Mouse (Mus musculus) thymus, postnatal 4 days (tissue): ENCODE results near the gene Serpina6.
"Not testable (repeated sequence)": the region's sequence is repeated elsewhere in the genome, so short reads cannot be mapped to it uniquely, and the experiment has no call there.

ENCODE experiments used
- DNase-seq: peaks from one replicate; pipeline ENCODE4 v3.0.0; 2021

Serpina6 gene

DNA sequence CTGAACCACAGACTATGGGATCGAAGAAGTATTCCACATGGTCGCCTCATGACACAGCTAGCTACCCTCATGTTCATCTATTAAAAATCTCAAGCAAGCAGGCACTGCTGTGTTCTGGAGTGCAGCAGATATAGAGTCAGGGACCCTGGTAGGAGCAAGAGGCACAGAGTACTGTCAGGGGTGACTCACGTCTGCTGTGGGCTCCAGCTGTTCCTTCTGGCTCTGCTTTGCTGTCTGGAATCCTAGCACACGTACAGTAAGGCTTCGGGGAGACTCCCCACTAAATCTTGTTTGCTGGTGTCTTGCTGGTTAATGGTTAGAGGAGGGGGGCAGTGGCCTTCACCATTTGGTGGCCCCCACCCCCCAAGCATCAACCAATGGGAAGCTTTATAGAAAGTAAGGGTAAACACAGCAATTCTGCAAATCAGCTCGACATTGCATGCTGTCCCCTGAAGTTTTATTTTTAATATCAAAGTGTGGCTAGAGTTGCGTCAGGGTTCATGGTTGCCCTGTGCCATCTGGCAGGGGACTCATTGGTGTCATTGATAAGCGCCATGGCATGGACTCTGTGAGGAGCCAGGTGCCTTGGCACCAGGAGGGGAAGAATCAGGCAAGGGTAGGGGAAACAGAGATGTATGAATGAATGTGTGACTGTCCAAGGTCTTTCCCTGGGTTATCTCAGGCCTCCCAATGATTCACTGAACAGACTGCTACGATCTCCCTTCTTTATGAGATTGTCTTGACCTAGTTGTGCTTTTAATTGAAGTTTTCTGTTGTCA is at the start of gene Serpina6:
Gene Serpina6 (minus strand): TSS at position 365 of the 779 bp plus-strand sequence.
- DNase-seq: no peak

DNA sequence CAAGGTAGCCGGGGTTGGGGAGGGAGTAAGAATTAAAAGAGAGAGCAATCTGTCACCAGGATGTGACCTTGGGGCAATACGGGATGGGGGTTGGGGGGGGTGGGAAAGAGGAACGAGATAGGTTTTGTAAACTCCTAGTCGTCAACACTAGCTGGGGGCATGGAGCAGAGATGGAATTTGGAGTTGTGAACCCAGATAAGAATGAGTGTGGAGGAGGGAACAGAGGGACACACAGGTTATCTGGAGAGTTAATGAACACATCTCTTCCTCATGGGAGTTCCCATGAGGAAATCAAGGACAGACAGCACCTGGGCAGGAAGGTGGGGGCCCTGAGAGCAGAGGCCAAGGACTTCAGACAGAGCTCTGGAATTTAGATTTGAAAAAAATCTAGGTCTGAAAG is 49.1 kb upstream of the Serpina6 start:
- no peak for DNase-seq

DNA sequence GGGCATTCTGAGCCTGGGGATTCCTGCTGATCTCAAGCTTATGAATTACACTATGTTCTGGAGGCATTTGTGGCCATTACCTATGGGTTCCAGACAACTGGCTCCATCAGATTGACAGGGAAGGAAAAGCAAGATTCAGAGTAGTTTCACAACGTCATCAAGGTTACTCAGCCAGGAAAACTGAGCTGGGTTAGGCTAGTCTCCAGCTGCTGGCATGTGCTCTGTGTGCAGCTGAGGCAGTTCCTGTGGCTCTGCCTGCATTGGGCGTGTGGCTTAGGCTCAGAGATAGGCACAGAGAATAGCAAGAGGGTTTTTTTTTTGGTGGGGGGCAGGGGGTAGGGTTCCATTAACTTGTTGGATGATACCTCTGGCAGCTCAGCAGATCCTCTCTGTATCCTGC is 48.5 kb upstream of the Serpina6 start:
- DNase-seq: no peak

DNA sequence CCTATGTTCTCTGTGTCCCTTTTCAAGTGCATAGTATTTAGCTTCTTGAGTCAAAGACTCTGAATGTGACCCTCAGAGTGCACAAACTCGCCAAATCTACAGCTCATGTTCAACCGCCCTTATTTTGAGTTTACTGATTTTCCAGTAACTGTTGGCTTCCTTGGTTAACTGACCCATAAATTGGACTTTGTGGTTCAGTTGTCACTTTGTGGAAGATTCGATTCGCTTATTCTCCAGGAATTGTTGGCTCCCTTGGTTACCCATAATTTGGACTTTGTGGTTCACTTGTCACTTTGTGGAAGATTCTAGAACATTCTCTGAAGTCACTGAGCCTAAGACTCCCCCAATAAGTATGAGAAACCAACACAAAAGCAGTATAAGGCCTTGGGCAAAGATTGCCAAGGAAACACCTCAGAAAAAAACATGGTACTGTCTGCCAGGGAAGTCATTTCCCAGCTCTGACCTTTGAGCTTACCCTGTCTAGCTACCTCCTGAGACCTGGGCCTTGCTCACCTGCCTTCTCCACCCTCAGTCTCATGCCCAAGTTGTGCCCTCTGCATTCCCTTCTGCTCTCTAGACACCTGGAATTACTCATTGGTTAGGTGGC is 43.2 kb upstream of the Serpina6 start:
- DNase-seq: no peak

DNA sequence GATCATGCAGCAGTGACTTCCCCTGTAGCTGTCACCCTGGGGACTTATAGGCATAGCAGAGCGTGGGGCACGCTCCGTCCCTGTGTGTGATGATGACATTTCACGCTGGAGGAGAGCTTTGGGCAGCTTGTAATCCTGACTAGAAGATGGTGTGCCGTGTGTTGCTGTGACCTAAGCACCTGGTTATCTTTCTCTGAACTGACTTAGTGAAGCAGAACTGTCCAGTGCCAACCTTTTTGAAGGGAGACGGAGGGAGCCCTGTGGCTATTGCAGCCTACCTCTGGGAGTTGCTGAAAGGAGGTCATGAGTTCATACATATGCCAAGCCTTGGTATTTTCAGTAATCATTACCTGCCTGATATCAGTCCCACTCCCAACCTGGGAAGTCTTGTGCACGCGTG is 38.4 kb upstream of the Serpina6 start, which contains the start of gene Serpina1f:
Gene Serpina1f (minus strand): TSS at position 101 of the 400 bp plus-strand sequence.
- DNase-seq: no peak

DNA sequence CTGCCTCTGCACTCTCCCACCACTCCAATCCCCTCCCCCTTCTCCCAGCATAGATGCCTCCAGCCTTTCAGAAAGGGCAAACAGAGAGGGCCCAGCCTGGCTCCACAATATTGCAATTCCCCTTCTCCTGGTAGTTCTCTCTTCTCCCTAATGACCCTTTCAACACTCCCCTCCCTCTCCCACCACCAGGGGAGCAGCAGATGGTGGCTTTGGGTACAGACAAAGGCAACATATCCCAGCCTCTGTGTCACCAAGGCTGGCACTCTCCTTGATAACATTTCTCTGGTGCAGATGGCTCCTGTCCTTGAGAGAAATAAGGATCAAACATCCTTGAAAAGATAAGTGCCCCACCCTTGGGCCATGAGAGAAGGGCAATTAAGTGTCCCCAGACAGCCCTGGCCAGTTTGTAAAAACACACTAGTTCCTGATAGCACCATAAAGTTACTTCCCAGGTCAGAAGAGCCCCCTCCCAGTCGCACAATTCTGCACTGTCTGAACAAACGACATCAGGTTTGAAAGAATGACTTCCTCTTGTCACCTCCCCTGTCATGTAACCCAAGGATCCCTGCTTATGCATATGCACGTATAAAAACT is 31.3 kb upstream of the Serpina6 start:
- no peak for DNase-seq

DNA sequence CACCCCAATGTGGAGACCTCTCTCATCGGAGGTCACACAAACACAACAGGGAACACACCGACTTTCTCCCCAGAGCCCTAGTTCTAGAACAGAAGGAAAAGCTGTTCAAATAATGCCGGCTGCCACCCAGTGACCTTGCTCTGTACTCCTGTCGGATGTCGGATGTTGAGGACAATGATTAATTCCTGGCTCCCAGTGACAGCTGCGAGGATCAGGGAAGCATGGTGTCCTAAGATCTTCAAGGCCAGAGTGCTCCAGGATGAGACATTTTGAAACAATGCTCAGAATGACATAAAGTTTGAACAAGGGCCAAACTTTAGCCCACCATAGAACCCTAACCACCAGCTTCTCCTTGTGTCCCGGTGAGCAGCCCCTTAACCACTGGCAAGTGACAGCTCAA is 30.0 kb upstream of the Serpina6 start:
- no peak for DNase-seq

DNA sequence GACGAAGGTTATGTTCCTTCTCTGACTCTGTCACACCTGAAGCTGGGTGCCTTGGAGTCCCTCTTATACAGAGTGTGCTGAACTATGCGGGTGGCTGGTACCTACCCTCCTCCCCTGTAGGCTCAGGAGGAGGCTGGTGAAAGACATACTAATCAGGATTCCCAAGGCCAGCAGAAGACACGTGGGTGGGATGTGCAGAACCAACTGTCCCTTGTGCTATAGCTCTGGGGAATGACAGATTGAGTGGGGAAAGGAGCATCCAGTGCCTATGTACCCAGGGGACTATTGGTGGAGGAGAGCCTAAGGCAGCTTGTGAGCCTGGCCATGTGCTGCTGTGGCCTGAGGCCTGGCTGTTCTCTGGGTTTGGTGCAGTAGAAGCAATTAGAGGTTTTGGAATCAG is 29.0 kb upstream of the Serpina6 start:
- DNase-seq: no peak

DNA sequence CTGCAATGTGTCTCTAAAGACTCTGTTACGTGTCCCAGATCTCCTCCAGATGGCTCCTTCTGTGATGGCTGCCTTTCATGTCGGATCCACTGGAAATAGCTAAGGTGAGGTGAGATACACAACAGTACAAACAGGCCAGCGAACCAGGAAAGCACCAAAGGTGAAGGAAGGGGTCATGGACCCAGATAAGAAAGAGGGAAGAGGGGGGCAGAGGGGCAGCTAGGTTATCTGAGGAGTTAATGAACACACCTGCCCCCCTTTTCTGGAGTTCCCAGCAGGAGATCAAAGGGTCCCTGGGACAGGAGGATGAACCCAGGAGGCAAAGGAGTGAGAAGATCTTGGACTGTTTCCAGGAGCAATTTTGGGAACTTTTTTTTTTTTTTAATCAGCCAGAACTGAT is 28.4 kb upstream of the Serpina6 start:
- no peak for DNase-seq

DNA sequence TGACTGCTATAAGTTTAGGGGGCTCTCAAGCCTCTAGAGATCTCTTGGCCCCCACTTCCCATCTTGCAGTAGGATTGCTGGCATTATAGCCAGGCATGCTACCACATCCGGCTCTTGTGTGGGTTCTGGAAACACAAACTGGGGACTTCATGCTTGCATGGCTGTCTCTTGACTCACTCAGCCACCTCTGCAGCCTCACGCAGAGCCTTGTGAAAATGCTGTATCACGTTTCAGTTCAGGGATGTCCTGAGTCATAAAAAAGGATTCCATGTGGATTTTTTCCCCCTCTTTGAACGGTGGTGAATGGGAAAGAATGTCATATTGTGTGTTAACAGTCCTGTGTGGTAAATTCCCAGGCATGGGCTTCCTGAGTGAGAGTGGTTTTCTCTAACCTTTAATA is 26.8 kb upstream of the Serpina6 start:
- no peak for DNase-seq

DNA sequence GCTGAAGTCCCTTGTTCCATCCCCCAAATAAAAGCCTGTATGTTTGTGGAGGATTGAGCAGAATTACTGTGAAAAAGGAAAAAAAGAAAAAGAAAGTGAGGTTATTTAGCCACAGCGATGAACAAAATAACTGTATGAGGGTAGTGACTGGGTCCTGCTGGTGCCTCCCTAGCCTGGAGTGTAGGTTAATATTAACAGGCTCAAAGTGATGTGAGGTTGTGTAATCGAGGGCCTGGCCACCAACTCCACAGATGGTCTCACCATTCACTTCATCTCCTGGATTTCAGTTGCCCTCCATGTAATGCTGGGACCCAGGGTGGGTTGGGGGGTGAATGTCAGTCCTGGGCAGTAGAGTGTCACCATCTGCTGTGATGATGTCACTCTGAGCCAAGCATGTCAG is 24.7 kb upstream of the Serpina6 start:
- no peak for DNase-seq

DNA sequence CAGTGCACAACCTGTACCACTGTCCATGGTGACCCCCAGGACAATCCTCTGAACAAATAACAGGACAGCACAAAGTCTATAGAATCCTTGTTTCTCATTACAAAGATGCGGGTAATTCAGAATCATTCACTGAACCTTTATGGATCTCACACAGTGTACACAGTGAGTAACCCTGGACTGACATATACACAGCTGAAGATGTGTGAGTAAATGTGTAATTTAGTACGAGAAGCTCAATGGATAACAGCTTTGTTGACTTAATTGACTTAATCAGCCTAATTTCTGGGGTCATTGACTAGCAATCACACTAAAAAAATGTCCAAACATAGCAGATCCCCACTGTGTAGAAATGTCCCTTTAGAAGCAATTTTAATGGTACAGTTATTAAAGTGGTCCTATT is 24.2 kb upstream of the Serpina6 start:
- DNase-seq: no peak

DNA sequence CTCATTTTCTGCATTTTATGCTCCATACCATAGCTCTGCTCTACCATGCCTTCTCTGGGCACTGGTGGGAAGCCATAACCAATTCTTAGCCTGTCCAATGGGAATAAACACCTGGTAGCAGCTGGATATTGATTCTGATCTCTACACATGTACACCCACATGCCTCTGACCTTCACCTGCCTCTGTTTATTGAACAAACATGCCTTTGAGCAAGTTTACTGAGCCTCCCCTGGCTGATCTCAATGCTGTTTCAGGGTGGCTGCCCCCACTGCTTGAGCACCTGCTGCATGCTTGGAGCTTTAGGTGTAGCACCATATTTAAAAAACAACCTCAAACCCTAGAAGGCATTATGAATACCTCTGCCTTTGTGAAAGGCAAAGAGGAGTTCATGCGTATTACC is 22.8 kb upstream of the Serpina6 start:
- not testable (repeated sequence) for DNase-seq

DNA sequence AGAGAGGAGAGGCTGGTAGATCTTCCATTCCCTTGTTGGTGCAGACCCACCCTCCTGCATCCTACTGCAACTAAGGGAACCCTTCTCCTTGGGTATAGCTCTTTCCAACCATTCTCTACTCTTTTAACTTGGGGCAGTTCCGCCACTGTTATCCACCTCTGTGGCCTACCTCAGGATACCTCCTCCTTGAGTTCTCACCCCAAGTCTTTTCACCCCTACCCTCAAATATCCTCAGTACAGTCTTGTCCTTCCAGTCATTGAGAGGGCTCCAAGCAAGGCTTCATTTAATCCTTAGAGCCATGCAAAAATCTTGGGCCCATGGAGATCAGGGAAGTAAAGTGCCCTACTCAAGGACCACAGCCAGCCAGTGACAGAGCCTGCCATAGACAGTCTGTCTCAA is 19.0 kb upstream of the Serpina6 start, which contains the start of gene Serpina16:
Gene Serpina16 (minus strand): TSS at position 101 of the 400 bp plus-strand sequence.
- no peak for DNase-seq

DNA sequence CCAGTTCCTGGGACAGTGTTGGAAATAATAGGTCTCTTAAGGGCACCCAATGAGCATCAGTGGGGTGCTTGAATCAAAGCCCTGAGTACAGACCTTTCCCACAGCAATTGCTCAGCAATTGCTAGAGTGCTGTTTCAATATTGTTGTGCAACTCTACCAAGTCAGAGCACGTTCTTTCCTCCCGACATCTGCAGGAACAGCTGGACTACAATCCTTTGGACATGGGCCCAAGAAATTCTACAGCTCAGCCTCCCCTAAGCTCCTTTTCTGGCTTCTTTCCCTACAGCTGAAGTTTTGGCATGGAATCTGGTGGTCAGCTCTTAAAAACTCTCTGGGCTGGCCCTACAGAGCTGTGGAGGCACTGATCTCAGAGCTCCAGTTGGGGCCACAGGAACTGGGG is 16.2 kb upstream of the Serpina6 start:
- no peak for DNase-seq

DNA sequence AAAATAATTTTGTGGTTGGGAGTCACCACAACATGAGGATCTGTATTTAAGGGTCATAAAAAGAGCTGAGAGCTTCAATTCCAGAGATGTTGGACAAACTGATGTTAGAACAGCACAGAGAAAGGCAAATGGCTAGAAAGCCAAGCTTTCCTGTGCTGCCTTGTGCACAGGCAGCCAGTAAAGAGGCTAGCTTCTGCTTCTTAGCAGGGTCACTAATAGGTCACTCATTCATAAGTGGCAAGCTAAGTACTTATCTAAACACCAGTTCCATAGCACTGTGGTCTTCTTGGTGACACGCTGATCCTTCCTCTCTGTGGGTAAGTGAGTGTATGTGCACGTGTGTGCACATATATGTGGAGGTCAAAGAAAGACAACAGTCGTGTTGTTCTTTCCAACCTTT is 14.5 kb upstream of the Serpina6 start:
- DNase-seq: no peak

DNA sequence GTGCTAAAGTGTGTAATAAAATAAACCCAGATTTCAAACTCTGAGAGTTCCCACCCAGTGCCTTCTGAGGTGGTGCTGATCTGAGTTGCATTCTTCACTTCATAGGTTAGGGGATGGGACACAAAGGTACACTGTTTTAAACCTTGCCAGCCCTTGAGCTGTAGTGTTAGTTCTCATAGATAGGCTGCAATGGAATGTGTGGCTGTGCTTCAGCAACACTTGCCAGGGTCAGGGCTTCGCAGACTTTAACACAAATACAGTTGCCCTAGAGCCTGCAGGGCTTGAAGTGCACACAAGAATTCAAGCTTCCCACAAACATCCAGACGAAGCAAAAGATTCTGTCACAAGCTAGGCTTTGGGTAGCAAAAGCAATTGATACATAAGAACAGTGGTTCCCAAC is 14.0 kb upstream of the Serpina6 start:
- DNase-seq: no peak

DNA sequence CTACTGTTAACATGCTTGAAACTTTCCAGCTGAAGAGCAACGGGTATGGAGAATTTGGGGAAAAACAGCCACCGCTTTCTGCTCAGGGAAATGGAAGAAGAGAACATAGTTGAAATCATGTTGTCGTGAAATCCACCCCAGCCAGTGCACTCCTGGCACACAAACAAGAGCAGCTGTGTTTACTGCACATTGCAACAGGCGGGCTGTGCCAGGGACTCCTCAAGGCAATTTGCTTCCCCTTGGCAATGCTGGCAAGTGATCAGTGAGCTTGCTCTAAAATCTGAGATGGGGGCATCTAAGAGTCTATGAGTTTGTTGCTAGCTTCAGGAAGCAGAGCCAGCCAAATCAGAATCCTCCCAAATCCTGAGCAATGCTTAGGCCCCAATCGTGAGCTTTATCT is 13.3 kb upstream of the Serpina6 start:
- DNase-seq: no peak

DNA sequence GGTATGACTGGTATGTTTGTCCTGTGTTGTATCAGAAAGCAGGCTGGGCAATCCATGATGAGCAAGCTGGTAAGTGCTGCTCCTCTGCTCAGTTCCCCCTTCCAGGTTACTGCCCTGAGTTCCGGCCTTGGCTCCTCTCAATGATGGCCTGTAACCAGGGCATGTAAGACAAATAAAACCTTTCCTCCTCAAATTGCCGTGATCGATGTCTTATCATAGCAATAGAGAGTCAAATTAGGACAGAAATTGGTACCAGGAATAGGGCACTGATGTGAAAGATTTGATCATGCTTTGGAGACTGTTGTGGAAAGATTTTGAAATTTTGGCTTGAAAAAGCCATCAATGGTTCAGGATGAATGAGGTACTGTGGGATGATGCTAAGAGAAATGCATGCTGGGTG is 8.3 kb upstream of the Serpina6 start:
- no peak for DNase-seq

DNA sequence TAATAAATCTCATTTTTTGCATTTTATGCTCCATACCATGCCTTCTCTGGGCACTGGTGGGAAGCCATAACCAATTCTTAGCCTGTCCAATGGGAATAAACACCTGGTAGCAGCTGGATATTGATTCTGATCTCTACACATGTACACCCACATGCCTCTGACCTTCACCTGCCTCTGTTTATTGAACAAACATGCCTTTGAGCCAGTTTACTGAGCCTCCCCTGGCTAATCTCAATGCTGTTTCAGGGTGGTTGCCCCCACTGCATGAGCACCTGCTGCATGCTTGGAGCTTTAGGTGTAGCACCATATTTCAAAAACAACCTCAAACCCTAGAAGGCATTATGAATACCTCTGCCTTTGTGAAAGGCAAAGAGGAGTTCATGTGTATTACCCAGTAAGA is 5.0 kb upstream of the Serpina6 start:
- DNase-seq: not testable (repeated sequence)

DNA sequence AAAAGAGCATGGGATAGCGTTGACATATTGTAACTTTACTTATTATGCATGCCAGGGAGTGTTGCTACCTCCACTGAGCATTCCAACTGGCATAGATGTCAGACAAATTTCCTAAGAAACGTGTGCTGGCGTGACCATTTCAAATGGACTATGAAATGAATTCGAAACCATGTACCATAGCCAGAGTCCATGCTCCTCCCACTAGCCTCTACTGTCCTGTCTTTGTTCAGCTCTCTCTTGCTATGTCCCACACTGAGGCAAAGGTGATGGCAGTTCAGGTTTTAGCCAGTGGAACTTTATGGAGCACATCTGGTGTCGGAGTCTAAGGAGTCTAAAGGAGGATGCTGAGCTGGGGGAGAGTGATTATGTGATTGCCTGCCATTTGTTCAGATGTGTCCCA is 3.1 kb upstream of the Serpina6 start:
- no peak for DNase-seq

DNA sequence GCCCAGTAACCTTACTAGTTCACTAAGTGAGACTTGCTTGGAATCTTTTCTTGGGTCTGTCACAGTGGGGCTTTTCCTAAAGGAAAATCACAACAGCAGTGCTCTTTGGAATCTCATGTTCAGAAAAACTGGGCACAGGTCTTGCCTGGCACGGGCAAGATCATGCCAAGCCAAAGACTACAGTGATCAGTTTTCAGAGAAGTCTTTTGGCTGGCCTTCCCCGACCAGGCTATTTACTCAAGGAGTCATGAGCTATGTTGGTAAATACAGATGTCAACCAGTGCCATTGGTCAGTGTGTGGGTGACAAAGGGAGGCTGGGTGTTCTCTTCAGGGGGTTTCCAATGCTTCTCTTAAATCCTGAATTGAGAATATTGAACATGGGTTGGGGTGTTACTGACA is 2.2 kb upstream of the Serpina6 start:
- DNase-seq: no peak

DNA sequence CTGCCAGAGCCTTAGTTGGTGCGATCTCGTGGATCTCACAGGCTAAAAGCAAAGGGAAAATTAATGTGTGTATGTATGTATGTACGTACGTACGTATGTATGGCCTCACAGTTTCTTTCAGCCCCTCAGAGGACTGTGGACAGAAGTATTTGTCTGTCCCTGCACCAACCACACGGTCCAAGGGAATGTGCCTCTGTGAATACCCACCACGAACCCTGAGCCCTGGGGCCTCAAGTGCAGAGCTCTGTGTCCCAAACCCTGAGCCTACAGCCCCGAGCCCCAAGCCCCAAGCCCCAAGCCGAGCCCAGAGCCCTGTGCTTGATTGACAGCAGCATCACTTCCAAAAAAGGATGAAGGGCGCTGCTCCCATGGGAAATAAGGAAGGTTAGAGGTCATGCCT is 979 bp upstream of the Serpina6 start:
- DNase-seq: no peak
